Mouse (Mus musculus) intestine, postnatal 0 days (tissue): ENCODE data around the gene AW209491. TPM values are rescaled to one million over a fixed set of nuclear protein-coding genes. Genes with fewer than 3 reads are reported as not detected.

Source experiments
- ATAC-seq: fragments of 200-750 bp; cut with Nextera tagmentation; 2 replicates; pipeline ENCODE4 v1.8.0; 2017; ENCODE audit warnings: mild to moderate bottlenecking, moderate TSS enrichment, moderate library complexity
- H3K27ac ChIP-seq: fragments of 300-500 bp; sonication (generic); 2 replicates; pipeline ENCODE4 v1.5.1; 2014; ENCODE audit warnings: mild to moderate bottlenecking, low read depth, low read length, moderate library complexity
- H3K27me3 ChIP-seq: fragments of 300-500 bp; sonication (generic); replicated peaks from 2 replicates; pipeline ENCODE4 v1.6.1; 2014; ENCODE audit warnings: low read length, mixed read lengths; ENCODE audit not compliant: control insufficient read depth, insufficient read depth
- H3K36me3 ChIP-seq: fragments of 300-500 bp; sonication (generic); 2 replicates; pipeline ENCODE4 v1.6.1; 2014; ENCODE audit warnings: mild to moderate bottlenecking, moderate library complexity; ENCODE audit not compliant: control insufficient read depth, insufficient read depth
- H3K4me1 ChIP-seq: fragments of 300-500 bp; sonication (generic); replicated peaks from 2 replicates; pipeline ENCODE4 v1.6.1; 2014; ENCODE audit warnings: antibody characterized with exemption, low read length, mixed read lengths; ENCODE audit not compliant: control insufficient read depth, insufficient read depth
- H3K4me2 ChIP-seq: fragments of 300-500 bp; sonication (generic); replicated peaks from 2 replicates; pipeline ENCODE4 v1.6.1; 2014; ENCODE audit warnings: low read depth, mild to moderate bottlenecking, moderate library complexity
- H3K4me3 ChIP-seq: fragments of 300-500 bp; sonication (generic); 2 replicates; pipeline ENCODE4 v1.5.1; 2014; ENCODE audit warnings: low read depth, low read length
- H3K9ac ChIP-seq: fragments of 300-500 bp; sonication (generic); 2 replicates; pipeline ENCODE4 v1.6.1; 2014; ENCODE audit warnings: mild to moderate bottlenecking, low read depth, low read length
- H3K9me3 ChIP-seq: fragments of 300-500 bp; sonication (generic); 2 replicates; pipeline ENCODE4 v1.6.1; 2016; ENCODE audit warnings: mixed run types; ENCODE audit not compliant: control insufficient read depth
- CTCF ChIP-seq: sonication (generic); IDR thresholded peaks from 2 replicates; pipeline ENCODE4 v1.5.1; 2016; ENCODE audit warnings: low read depth, mild to moderate bottlenecking, control low read depth, antibody characterized with exemption, moderate library complexity
- WGBS: fragments of 180-500 bp; shearing (Covaris S2); extraction: QIAGEN DNeasy Blood & Tissue Kit; methylation state at CpG from one replicate; pipeline ENCODE4 v1.1.7; 2014; 5-methylcytosine and 5-hydroxymethylcytosine counted together
- polyA plus RNA-seq: library from polyadenylated mRNA; unstranded; fragments of >200 nt; fragmentation: Nextera tagmentation; extraction: Ambion mirVana; gene quantifications from 2 replicates; pipeline ENCODE4 v1.2.1, GENCODE M21; 2015

The AW209491 gene
- polyA plus RNA-seq, 1 experiment from 2014 or later: 9.7 TPM

- under 1% methylated on average over 9 of the region's 9 CpGs for WGBS
These were observed 16.4 kb upstream of the AW209491 start for GRCm38 (mm10) chr13:14613553-14613952.

DNA sequence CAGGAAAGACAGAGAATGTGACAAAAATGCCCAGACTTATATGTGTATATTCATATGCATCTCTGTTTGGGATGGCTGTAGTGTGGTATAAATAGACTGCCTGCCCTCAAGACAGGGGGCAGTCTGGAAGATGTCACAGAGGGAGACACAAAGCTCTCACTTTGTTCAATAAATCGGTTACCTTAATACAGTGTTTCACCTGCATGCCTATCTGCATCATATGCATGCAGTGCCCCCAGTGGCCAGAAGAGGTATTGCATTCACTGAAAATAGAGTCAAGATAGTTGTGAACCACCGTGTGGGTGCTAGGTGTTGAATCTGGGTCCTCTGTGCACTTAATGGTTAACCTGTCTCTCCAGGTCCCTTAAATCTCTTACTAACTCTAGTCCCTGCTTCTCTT lies 11.2 kb upstream of the AW209491 start:
- no peak overlapping the region for H3K4me3 ChIP-seq
- H3K36me3 ChIP-seq: peaks cover 43% of the 10 kb centered on the region
- ATAC-seq: 0 out of 2 replicates have a peak, but pooled peaks have one; percentile 25
- no peaks in the 10 kb centered on the region for H3K27me3 ChIP-seq
- no peak overlapping the region for H3K27ac ChIP-seq
- TF ChIP-seq CTCF: peak; percentile 94
- H3K4me2 ChIP-seq: no peak overlapping the region
- H3K4me1 ChIP-seq: no peaks in the 10 kb centered on the region
- no peaks in the 10 kb centered on the region for H3K9me3 ChIP-seq
- 28% methylated on average over 2 of the region's 2 CpGs for WGBS
- no peak overlapping the region for H3K9ac ChIP-seq

More at GRCm38 (mm10) chr13:14613553-14613952, 16.4 kb upstream of the AW209491 start:
- Histone ChIP-seq H3K27me3 (no peaks in the 10 kb centered on the region), H3K27ac (peak overlapping the region; percentile 85), H3K4me2 (peak overlapping the region; percentile 68), H3K9ac (peak overlapping the region; percentile 89), H3K4me3 (peak overlapping the region; percentile 80), H3K4me1 (0 out of 2 replicates have a peak, but pooled peaks cover 5% of the 10 kb centered on the region), H3K9me3 (no peaks in the 10 kb centered on the region), H3K36me3 (peaks cover 19% of the 10 kb centered on the region)
- no peak for TF ChIP-seq CTCF
- peak; percentile 2; the same call in 1 of the 2 replicates for ATAC-seq

GRCm38 (mm10) chr13:14639998-14640397 lies 10.0 kb downstream of the AW209491 start:
- Histone ChIP-seq H3K9ac (no peak overlapping the region), H3K36me3 (peaks cover 14% of the 10 kb centered on the region), H3K9me3 (no peaks in the 10 kb centered on the region), H3K27ac (no peak overlapping the region), H3K27me3 (no peaks in the 10 kb centered on the region), H3K4me1 (no peaks in the 10 kb centered on the region), H3K4me3 (no peak overlapping the region), H3K4me2 (no peak overlapping the region)
- no peak for ATAC-seq
- 49% methylated on average over 1 of the region's 1 CpGs for WGBS
- TF ChIP-seq CTCF: no peak

GRCm38 (mm10) chr13:14649301-14649700 lies 19.3 kb downstream of the AW209491 start:
- ATAC-seq: no peak
- 7% methylated on average over 1 of the region's 1 CpGs for WGBS
- peak; percentile 67 for TF ChIP-seq CTCF
- Histone ChIP-seq H3K27ac (no peak overlapping the region), H3K36me3 (no peaks in the 10 kb centered on the region), H3K4me2 (no peak overlapping the region), H3K4me3 (no peak overlapping the region), H3K9ac (no peak overlapping the region), H3K27me3 (no peaks in the 10 kb centered on the region), H3K4me1 (no peaks in the 10 kb centered on the region), H3K9me3 (no peaks in the 10 kb centered on the region)

GRCm38 (mm10) chr13:14667107-14667506 lies 37.2 kb downstream of the AW209491 start:
- H3K4me2 ChIP-seq: no peak overlapping the region
- no peak overlapping the region for H3K27ac ChIP-seq
- no peak overlapping the region for H3K4me3 ChIP-seq
- H3K9me3 ChIP-seq: no peaks in the 10 kb centered on the region
- 73% methylated on average over 4 of the region's 4 CpGs for WGBS
- H3K4me1 ChIP-seq: no peaks in the 10 kb centered on the region
- ATAC-seq: no peak
- no peak for TF ChIP-seq CTCF
- H3K36me3 ChIP-seq: no peaks in the 10 kb centered on the region
- H3K27me3 ChIP-seq: no peaks in the 10 kb centered on the region
- H3K9ac ChIP-seq: no peak overlapping the region

DNA sequence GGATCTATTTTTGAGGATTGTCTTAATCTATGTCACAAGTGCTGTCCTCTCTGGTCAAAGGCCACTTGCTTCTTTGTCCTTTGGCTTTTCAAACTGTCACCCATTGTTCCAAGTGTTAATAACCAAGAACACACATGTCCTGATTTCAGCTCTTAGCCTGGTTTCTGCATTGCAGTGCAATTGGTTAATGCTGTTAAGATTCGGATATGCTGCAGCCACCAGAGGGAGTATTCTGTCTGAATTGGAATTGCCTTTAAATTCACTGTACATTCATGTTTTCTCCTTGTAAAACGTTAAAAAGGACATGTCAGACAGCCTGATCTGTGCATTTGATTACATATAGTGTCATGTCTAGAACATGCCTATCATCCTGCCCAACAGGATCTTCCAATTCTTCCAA lies 40.4 kb downstream of the AW209491 start:
- no peak overlapping the region for H3K4me2 ChIP-seq
- no peaks in the 10 kb centered on the region for H3K27me3 ChIP-seq
- H3K27ac ChIP-seq: no peak overlapping the region
- no peak overlapping the region for H3K9ac ChIP-seq
- peak; percentile 76 for TF ChIP-seq CTCF
- H3K4me3 ChIP-seq: no peak overlapping the region
- no peaks in the 10 kb centered on the region for H3K36me3 ChIP-seq
- no peaks in the 10 kb centered on the region for H3K9me3 ChIP-seq
- H3K4me1 ChIP-seq: no peaks in the 10 kb centered on the region
- no peak for ATAC-seq
- WGBS: 32% methylated on average over 2 of the region's 2 CpGs

Other genes with a start within 250 kb of the AW209491 start
- gene Hecw1, start 106.9 kb upstream of the AW209491 start, polyA plus RNA-seq: 0.14 and 0.26 TPM in 2 replicates
- 105 and 107 TPM in 2 replicates for gene Mrpl32, start 17.0 kb upstream of the AW209491 start, polyA plus RNA-seq
- 178 and 183 TPM in 2 replicates for gene Psma2, start 16.9 kb upstream of the AW209491 start, polyA plus RNA-seq